Mouse (Mus musculus) granulocyte monocyte progenitor cell, adult 5-6 weeks (primary cell): ENCODE results near the gene Mrps27. TPM values are rescaled to one million over a fixed set of nuclear protein-coding genes. Genes with fewer than 3 reads are reported as not detected.

Source experiments
- ATAC-seq: replicated peaks from 2 replicates; pipeline ENCODE4 v1.8.0; 2016; ENCODE audit warnings: mild to moderate bottlenecking, moderate TSS enrichment, inconsistent platforms; ENCODE audit not compliant: poor library complexity, severe bottlenecking
- total RNA-seq, 2 experiments: library from RNA; stranded (forward) in 1 of 2; stranded (reverse) in 1 of 2; fragments of 200-712, 200-1000 nt in 1 of 2; fragments of >200 nt in 1 of 2; fragmentation: Nextera tagmentation in 1 of 2; gene quantifications; 2 replicates each; pipeline ENCODE4 v1.2.3; 2014 to 2017

The Mrps27 gene
- total RNA-seq, 2 experiments from 2014 or later: 22.0 to 25.2 TPM

DNA sequence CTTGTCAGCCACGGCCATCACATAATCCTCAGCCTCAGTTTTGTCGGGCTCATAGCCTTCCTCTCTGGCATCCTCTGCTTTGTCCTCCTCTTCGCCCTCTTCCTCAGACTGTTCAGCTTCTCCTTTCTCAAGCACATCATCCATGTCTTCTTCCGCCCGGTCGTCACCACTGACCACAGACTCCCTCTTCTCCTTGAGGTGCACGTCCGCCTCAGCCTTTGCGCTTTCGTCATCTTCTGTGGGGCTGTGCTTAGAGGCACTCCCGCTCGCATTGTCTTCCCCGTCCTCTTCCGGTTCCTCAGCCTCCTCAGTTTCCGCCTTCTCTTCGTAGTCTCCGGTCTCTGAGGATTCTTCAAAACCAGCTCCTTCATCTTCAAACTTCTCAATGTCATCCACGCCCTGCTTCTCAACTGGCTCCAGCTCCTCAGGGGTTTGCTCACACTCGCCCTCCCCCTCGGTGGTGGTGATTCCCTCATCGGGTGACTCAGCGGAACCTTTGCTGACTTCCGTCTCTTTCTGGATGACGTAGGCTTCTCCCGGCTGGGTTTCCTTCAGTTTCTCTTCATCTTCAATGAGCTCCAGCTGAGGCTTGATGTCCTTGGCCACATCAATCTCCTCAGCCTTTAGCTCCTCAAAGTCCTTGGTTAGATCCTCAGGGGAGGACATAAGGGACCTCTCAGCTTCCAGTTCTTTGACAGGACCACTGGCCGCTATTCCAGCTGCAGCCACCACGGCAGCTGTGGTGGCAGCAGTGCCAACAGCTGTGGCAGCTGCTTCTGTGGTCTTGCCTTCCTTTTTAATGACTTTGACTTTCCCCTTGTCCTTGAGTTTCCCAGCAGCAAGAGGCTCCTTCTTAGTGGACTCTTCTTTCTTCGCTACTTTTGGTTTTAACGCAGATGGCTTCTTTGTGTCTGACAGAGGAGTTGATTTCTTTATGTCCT lies 88.8 kb downstream of the Mrps27 start:
- ATAC-seq: peak; percentile 81

- no peak for ATAC-seq
Measured at GRCm38 (mm10) chr13:99434494-99434893, 89.9 kb downstream of the Mrps27 start.

DNA sequence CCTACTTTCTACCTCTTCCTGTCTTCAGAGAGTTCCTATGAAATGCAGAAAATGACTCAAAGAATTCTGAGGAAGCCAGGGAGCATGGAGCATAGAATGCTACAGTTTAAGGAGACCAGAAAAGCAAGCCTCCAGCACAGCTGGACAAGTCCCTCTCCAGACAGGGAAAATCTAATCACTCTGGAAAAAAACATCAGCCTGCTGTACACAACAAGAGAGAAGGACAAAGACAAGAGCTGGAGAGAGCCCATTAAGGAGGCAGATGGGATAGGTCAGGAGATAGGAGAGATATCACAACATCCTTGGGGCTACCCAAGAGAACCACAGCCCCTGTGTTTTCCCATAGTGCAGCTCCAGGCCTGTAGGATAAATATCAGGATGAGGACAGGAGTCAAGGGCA lies 92.5 kb downstream of the Mrps27 start:
- no peak for ATAC-seq

GRCm38 (mm10) chr13:99439357-99439756 lies 94.8 kb downstream of the Mrps27 start:
- ATAC-seq: no peak

DNA sequence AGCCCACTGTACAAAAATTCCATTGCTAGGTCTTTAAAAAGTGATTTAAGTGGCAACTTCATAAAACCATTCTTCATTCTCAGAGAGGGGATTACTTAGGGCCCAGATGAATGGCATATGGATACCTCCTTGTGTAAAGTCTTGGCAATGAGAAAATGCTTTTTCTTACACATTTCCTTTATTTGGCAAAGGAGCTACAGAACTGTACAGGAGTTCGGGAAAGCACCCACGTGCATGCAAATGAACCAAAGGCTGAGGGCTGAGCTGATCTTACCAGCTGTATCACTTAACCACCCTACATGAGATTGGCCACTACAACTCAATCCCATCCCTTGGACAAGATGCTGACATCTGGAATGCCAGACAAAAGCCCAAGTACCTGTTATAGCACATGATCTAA lies 95.6 kb downstream of the Mrps27 start:
- no peak for ATAC-seq

GRCm38 (mm10) chr13:99441700-99442433 lies 97.3 kb downstream of the Mrps27 start:
- no peak for ATAC-seq

GRCm38 (mm10) chr13:99442434-99443249 lies 98.1 kb downstream of the Mrps27 start:
- ATAC-seq: no peak

GRCm38 (mm10) chr13:99443484-99444175 lies 99.0 kb downstream of the Mrps27 start:
- ATAC-seq: no peak

DNA sequence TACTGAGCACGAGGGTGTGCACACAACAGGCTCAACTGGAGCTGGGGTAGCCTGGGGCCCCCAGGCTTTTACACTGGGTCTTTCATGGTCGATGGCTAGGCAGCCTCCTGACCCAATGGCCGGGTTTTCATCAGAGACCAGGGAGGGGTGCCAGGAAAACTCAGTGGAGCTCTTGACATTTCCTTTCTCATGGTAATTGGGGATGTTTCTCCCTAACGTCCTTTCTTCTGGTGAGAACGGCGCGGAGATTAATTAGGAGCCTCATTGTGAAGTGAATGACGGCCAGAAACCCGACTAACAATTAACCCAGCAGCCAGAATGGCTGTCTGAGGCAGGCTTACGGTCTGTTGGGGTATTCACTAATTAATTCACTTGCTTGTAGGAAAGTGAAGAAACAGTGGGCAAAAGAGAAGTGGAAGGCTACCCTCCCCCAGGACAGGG lies 99.9 kb downstream of the Mrps27 start:
- no peak for ATAC-seq

GRCm38 (mm10) chr13:99444880-99445279 lies 100.3 kb downstream of the Mrps27 start:
- ATAC-seq: no peak

DNA sequence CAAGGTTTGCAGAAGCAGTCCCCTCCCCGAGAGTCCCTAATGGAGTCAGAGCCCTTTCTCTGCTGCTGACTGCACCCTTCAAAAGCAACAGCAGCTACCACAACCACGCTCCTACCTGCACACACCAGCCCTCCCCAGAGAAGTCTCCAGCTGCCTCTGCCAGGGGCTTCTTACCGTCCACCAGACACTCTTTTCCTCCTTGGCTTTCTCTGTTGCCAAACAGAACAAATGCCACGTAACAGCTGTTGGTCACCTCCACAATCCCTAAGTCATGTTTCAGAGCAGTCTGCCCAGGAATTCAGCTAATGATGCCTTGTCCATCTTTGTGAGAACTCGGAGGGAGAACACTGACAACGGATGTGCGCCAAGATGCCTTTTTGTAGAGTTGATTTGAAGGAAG lies 102.4 kb downstream of the Mrps27 start:
- no peak for ATAC-seq

DNA sequence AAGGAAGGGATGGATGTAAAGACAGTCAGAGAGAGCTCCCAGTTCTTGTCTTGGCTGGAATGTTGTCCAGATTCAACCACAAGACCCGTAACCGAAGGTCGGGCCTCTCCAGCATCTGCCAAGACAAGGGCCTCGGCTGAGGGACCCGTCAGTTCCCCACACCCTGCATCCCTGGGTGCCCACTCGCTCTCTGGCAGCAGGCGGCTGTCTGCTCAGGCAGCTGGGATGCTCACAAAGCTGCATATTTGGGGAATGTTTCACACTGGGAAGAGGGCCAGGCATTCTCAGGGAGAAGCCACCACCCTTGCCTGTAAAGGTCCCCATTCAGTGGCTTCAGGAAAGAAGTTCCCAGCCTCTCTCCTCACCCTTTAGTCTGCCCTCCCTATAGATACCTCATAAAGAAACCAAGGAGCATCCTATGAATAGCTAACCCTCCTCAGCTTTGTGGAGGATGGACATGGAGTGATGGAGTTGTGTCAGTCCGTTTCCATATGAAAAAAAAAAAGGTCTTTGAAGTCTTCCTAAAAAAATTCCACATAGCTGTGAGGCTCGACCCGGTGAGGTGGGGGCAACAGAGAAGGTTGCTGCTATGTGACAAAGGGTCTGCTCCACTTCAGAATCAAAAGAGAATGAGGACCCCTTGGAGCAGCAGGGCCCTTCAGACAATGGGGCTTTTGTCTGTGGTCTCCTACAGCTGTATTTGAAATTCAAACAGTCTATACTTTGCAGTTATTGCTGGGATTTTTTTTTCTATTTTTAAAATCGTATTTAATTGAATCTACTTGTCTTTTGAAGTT lies 103.0 kb downstream of the Mrps27 start:
- ATAC-seq: no peak

GRCm38 (mm10) chr13:99448278-99448677 lies 103.7 kb downstream of the Mrps27 start:
- no peak for ATAC-seq

- no peak for ATAC-seq
Measured at GRCm38 (mm10) chr13:99449547-99449946, 105.0 kb downstream of the Mrps27 start.

- ATAC-seq: no peak
Measured at GRCm38 (mm10) chr13:99450766-99451165, 106.2 kb downstream of the Mrps27 start.

GRCm38 (mm10) chr13:99451276-99451675 lies 106.7 kb downstream of the Mrps27 start:
- ATAC-seq: no peak

DNA sequence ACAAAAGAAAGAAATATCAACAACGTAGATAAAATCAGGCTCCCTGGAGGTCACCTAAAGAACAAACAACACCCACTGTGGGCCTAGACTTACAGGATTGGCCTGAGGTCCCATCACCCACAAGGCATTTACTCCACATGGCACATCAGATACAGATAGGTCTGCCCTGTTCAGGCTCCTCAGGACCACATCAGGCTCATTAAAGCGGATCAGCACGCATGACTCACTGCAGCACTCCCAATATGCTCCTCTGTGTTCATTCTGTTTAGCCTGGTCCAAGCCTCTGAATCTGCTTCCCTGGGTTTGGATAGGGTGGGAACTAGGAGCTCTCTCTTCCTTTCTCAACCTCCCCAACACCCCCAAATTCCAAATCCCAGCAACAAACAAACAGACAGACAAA lies 107.9 kb downstream of the Mrps27 start:
- no peak for ATAC-seq

DNA sequence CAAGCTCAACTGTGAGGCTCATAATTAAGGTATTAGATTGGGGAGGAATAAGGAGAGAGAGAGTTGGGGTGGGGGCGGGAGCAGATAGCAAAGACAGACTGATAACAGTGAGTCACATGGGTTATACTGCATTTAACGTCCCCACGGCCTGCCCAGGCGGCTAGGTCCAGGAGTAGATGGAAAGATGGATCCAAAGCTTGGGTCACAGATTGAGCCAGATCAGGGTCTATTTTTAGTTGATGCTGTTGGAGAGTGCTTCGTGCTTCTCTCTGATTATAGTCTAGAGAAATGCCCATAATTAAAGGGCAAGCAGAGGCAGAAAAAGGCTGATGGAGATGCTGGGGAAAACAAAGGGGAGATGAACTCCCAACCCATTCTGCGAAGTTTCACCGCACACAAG lies 110.4 kb downstream of the Mrps27 start:
- ATAC-seq: no peak
